Mouse (Mus musculus): ENCODE measurements around the gene Morn5.

The Morn5 gene

GRCm38 (mm10) chr2:36048748-36049566 lies at the start of gene Morn5, which contains the start of gene Ndufa8:
Morn5 (plus strand) TSS chr2:36049458.
Ndufa8 (minus strand) TSS chr2:36049406.
- DNase-seq = peak; percentile 99

GRCm38 (mm10) chr2:36000390-36000789 lies 48.9 kb upstream of the Morn5 start:
- no peak for DNase-seq

GRCm38 (mm10) chr2:36002188-36002587 lies 47.1 kb upstream of the Morn5 start:
- no peak for DNase-seq

- DNase-seq = peak; percentile 42
These were observed 41.2 kb upstream of the Morn5 start for GRCm38 (mm10) chr2:36008071-36008470.

GRCm38 (mm10) chr2:36009386-36009785 lies 39.9 kb upstream of the Morn5 start:
- DNase-seq = peak; percentile 63

GRCm38 (mm10) chr2:36010579-36010978 lies 38.7 kb upstream of the Morn5 start:
- DNase-seq = no peak

GRCm38 (mm10) chr2:36011331-36011825 lies 37.9 kb upstream of the Morn5 start:
- peak; percentile 7 for DNase-seq

- no peak for DNase-seq
These were observed 36.2 kb upstream of the Morn5 start for GRCm38 (mm10) chr2:36013010-36013409.

- DNase-seq = peak; percentile 64
These were observed 27.7 kb upstream of the Morn5 start for GRCm38 (mm10) chr2:36021385-36022159.

GRCm38 (mm10) chr2:36023291-36023690 lies 26.0 kb upstream of the Morn5 start:
- no peak for DNase-seq

GRCm38 (mm10) chr2:36032884-36033283 lies 16.4 kb upstream of the Morn5 start:
- no peak for DNase-seq

- DNase-seq = no peak
These were observed 15.3 kb upstream of the Morn5 start for GRCm38 (mm10) chr2:36033966-36034365.

- DNase-seq = no peak
These were observed 14.4 kb upstream of the Morn5 start for GRCm38 (mm10) chr2:36034898-36035297.

GRCm38 (mm10) chr2:36035413-36036081 lies 13.7 kb upstream of the Morn5 start:
- no peak for DNase-seq

GRCm38 (mm10) chr2:36039297-36039985 lies 9.8 kb upstream of the Morn5 start:
- DNase-seq = no peak

- DNase-seq = no peak
These were observed 8.4 kb upstream of the Morn5 start for GRCm38 (mm10) chr2:36040872-36041271.

- no peak for DNase-seq
These were observed 1.1 kb upstream of the Morn5 start for GRCm38 (mm10) chr2:36048164-36048563.

GRCm38 (mm10) chr2:36049567-36049954 lies 303 bp downstream of the Morn5 start:
- DNase-seq = no peak

- DNase-seq = no peak
These were observed 4.0 kb downstream of the Morn5 start for GRCm38 (mm10) chr2:36053249-36053648.

GRCm38 (mm10) chr2:36056248-36056647 lies 7.0 kb downstream of the Morn5 start:
- DNase-seq = no peak

- DNase-seq = no peak
These were observed 12.2 kb downstream of the Morn5 start for GRCm38 (mm10) chr2:36061409-36061808.

GRCm38 (mm10) chr2:36067132-36067531 lies 17.9 kb downstream of the Morn5 start:
- DNase-seq = no peak
